Mouse (Mus musculus) adrenal gland, adult 2 months (tissue): ENCODE measurements around the gene Plekha7. TPM values are rescaled to one million over a fixed set of nuclear protein-coding genes. Genes with fewer than 3 reads are reported as not detected.

ENCODE experiments used
- DNase-seq: peaks from one replicate; pipeline ENCODE4 v3.0.0; 2021
- polyA plus RNA-seq: library from polyadenylated mRNA; depleted of rRNA; stranded (reverse); fragments of >200 nt; gene quantifications from 2 replicates; pipeline ENCODE4 v1.2.3, GENCODE M21; 2012
- total RNA-seq, 2 experiments: library from RNA; stranded (reverse); gene quantifications; 2 replicates each; pipeline ENCODE4 v1.2.3; 2021

Plekha7 gene
- total and polyA plus RNA-seq, 3 experiments, result 10.2 to 22.1 (median 20.7) TPM

DNA sequence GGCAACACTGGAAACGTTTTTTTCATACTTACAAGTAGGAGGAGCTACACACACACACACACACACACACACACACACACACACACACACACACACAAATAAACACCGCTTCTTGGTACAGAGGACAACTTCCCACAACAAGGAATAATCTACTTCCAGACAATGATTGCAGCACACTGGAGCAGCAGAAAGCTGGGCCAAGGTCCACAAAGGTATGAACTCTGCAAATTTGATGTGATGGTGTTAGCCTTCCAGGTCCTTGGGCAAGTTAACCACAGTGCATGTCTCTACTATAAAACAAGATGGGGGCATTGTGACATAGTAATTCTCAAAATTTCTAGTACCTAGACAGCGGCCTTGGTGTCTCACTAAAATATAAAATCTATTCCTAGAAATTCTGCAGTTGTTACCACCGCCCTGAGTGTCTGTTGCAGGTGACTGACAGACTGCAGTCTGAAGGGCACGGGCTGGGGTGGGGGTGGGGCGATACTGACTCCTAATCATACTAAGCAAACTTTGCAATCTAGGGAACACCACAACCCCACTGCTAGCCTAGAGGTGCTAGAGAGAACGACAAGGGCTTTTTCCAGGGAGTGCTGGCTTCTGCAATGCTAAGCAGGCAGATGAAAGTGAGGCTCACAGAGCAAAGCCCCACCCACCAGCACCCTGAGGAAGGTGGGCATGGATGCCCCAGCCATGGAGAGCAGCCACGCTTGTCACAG lies 85.7 kb downstream of the Plekha7 start:
- DNase-seq, result no peak

DNA sequence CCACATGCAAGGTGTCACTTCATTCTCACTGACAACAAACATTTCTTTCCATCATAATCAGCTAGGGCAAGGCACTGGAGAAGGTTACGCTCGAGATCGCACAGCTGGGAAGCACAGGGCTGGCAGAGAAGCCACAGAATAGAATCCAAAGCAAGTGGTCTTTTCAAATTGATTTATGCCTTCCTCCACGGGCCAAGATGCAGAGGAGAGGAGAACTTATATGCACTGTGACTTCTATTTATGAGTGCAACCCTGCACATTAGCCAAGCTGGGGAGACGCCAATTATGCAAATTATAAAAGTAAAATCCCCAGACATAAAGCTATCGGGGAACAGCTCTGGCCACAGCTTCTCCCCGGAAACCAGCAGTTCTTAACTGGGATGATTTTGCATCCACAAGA lies 86.3 kb downstream of the Plekha7 start:
- DNase-seq, result no peak

DNA sequence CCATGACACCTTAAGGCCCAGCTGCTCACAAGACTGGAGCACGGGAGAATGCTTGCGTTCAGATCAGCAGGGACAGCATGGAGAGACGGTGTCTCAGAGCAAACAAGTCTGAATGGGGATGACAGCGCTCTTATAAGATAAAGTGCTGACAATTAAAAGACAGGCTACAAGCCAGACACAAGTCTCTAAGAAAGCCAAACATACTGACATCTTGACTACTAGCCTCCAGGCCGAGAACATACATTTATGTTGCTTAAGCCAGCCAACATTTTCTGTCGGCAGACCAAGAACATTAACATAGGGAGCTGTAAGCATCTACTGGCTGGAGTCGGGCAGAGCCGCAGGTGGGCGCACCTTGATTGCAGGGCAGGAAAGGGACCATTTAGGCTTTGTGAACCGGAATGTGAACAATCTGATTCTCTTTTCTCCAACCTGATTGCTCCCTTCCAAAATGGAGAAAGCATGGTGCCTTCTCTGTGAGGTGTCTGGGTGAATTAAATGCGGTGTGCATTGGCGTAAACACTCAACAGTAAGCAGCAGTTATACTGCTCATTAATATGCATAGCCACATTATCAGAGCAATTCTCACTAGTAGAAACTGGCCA lies 88.0 kb downstream of the Plekha7 start:
- DNase-seq, result no peak

DNA sequence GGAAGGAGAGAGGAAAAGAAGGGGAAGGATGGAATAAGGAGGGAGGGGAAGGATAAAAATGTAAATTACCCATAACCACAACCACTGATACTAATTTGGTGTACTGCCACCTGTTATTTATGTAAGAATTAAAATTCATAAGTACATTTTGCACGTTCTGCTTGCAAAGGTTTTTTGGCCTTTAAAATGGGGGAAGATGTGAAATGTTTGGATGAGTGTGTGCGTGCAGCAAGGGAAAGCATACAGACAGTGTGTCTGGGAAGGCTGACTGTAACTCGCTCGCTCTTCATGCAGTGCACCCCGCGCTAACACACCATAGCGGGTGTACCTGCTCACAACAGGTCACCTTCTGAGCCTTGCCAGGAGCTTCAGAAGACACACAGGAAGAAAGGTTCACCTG lies 90.4 kb downstream of the Plekha7 start:
- no peak for DNase-seq

DNA sequence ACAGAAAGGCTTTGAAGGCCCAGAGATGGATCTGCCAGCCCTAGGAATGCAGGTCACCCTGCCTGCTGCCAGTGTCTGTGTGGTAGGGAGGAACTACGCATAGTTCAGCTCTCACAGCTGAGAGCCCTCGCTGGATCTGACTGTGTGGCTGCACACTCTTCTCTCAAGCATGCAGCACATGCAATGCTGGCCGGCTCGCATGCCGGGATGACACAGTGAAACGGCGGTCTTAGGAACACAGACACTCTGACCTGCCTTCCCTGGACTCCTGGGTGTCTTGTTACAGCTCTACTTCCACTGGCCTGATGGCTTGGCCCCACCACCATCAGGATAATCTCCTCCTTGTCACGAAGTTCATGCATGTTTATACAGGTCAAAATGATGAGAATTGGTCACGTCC lies 96.3 kb downstream of the Plekha7 start:
- no peak for DNase-seq

DNA sequence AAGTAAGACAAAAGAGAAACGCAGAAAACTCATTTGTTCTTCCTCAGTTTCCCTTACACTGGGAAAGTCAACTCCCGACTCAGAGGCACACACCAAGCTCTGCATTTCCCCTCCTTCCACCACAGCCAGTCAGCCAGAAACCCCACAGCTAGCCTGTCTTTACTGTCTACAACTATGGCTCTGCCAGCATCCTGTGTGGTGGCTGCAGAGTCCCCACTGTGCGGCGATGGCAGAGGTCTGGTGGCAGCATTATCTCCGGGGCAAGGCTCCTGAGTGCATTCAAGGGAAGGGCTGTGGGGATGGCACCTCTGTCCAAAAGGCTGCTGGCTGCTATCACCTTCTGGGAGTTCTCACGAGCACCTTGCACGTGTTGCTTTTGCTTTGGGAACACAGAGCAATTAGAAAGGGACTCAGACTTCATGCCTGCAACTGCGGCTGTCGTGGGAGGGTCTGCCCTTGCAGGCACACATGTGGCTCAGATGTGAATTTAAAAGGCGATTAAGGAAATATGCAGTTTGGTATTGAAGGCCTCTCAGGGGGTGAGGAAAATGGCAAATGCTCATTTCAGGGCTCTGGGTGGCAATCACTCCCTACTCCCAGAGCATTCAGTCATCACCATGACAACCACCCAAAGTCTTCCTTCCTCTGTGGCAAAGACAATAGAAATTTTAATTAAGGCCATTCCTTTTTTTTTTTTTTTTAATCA lies 98.1 kb downstream of the Plekha7 start:
- DNase-seq, result no peak

DNA sequence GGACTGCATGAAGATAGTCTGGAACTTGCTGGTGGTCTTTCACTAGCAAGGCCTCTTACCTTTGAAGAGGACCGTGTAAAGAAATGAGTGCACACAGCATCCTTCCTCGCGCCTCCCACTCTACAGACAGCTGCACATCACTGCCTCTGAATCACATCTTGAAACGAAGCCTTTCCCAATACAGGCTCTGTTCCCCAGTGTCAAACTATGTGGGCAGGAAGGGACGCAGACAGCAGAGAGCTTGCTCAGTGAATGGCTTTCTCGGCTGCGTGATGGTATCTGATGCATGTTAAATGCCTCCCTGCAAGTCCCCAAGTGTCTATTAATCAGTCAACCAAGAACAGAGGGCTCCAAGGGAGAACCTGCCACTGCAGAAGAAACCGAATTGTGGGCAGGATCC lies 99.3 kb downstream of the Plekha7 start:
- DNase-seq, result no peak

DNA sequence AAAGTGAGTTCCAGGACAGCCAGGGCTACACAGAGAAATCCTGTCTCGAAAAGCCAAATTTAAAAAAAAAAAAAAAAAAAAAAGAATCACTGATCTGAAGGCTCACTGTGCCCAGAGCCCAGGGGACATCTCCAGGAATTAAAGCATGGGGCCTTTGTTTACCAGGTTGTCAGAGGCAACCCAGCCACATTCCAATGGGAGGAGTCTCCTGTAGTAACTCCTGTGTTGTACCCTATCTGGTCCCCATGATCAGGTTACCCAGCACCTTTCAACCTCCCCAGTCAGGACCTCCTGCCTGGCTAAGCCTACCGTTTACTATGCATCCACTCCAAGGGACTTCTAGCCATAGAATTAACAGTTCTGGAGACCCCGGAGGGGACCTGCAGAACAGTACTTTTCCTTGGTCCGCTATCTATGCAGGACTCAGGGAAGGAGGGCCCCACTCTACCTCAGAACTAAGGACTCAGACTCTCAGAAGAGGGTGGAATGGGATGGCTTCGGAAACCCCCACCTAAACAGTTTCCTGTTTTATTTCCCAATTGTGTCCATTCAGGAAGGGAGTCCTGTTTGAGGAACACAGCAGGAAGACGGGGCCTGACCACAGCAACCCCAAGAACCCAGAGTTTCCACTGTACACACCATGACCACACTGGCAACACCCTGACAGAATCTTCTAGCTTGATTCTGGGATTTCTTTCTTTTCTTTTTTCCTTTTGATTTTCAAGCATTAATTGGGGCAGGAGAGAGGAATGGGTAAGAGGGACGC lies 101.2 kb downstream of the Plekha7 start:
- DNase-seq, result no peak

DNA sequence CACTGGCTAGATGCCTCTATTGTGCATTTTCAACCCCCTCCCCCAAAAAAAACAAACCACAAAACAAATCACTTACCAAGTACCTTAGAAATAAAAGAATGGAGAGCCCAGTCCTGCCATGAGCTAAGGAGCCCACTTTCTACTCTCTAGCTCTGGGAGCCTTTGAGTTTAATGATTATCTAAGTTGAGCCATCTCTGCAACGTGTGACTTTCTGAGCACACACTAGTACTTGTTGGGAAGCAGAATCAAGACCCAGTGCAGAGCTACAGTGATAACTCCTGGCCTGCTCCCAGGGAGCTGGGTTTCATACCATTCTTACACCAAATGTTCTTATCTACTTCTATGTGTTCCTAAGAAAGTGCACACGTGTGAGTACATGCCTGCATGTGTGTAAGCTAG lies 102.7 kb downstream of the Plekha7 start:
- no peak for DNase-seq

DNA sequence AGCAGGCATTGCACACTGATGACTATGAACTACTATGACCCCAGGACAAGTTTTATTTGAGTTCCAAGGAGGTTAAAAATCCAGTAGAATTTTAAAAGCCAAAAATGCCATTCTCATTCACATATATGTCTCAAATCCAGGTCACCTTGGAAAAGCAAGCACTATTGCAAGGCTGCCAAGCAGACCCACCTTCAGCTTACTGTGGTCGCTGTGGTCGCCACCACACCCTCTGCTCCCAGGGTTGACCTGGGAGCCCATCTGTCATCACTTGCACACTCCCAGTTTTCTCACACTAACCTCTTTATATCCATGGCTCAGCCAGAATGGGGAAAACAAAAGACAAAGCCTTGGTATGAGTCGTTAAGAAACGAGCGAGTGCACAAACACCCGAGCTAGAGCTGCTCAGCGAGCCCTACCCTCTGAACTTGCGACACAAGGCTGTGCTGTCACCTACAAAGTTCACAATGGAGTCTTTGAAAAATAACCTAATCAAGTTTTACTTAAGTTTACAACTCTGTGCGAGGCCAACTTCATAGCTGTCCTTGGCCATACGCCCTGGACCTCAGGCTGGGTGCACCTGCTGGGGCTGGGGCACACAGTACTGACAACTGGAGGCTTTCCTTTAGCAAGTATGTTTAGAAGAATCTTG lies 106.0 kb downstream of the Plekha7 start:
- DNase-seq, result no peak

DNA sequence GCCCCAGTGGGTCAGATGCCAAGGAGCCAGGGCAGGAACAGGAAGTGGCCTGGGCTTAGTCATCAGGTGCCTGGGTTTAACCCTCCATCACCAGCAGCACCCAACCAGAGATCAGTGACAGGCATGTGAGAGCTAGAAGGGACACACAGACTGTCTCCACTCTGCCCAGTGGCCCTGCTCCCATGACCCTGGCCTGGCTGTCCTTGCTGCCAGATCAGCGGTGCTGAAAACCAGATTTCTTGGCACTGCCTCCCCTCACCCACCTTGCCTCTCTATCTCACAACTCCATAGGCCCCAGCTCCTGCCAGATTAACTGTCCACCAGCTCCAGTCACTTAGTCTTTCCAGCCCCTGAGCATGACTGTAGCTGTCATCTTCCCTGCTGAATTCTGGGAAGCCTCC lies 107.2 kb downstream of the Plekha7 start:
- peak; percentile 53 for DNase-seq

DNA sequence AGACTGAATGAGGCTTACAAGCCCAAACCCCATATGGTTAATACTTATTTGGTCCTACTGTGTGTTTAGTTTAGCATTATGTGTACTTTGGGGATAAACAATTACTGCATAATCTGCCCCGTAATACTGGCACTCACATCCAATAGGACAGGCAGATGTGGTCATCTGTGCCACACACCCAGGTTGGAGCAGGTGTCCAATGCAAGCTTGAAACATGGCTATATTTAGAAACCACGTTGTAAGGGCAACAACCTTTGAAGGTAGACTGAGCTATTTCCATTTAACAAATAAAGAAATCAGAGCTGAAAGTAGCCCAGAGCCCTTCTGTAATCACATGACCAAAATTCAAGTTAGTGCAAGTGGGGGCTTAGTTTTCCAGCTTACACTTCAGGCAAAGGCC lies 107.6 kb downstream of the Plekha7 start:
- no peak for DNase-seq

DNA sequence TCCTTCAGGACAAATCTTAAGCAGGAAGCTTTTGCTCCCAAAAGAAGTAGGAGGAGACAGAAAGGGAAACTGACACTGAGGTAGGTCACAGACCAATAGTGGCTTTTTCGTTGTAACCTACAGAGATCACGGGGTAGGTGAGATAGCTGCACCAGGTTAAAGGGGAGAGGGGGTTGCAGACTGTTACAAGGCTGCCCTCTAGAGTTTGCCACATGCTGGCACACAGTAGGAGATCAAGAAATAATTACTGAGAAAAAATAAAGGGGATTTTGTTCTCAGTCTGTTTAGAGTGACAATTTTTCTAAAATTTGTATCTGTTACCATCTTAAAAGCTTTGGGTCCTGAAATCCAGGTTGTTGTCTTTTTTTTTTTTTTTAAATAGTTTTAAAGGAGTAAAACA lies 109.3 kb downstream of the Plekha7 start:
- DNase-seq, result no peak

DNA sequence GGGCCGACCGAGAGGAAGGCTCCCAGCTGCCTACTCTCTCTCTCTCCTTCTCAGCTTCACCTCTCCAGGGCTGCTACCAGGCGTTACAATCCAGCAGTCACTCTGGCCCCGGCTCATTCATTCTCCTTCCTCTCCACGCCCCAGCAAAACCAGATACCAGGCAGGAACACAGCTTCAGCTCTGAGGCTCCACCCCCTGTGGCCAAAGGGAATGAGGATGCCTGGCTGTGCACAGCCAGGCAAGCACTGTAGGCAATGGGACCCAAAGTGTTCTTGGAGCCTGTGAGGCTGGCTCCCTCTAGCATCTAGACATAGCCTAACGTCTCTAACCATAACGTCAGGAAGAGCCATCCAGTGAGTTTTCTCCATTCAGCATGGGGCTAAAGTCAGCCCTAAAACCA lies 109.8 kb downstream of the Plekha7 start:
- DNase-seq, result peak; percentile 17

DNA sequence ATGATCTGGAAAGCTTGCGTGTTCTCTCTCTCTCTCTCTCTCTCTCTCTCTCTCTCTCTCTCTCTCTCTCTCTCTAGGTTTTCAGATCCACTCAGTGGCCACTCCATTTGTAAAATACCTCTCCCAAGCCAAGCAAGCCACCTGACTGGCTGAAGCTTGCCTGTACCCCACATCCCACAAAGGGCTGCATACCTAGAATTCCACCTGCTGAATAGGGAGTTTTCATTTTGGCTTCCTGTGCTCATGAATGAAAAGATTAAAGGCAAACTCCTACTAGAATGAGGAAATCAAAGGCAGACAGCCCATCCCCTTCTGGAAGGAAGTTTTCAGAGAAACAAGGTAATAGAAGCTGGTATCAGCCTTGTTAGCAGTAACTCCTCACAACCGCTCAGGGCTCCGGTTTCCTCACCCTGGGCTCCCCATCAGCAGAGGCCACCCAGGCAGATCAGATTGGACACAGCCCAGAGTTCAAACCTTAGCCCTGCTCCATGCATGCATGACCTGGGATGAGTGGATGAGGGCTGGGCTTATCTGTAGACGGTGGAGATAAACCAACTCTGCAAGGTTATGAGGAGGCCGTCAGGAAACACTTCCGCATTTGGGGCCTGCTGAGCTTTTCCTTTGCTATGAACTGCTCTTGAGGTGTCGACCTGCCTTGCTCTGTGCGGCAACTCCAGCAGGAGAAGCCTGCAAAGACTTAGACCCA lies 111.0 kb downstream of the Plekha7 start:
- no peak for DNase-seq

DNA sequence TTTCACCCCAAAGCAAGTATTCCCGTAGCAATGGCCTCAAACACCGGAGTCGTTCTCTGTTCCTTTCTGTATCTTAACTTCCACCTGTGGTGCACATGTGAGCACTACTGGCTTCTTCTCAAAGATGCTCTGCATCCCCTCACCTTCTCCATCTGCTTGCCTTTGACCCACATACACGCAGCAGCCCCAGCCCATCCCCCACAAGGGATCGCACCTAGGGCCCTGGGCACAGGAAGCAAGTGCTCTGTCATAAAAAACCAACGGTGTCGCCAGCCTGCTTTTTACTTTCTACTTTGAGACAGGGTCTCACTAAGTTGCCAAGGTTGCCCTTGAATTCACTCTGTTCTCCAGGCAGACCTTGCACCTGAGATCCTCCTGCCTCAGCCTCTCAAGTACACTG lies 113.2 kb downstream of the Plekha7 start:
- DNase-seq, result no peak

DNA sequence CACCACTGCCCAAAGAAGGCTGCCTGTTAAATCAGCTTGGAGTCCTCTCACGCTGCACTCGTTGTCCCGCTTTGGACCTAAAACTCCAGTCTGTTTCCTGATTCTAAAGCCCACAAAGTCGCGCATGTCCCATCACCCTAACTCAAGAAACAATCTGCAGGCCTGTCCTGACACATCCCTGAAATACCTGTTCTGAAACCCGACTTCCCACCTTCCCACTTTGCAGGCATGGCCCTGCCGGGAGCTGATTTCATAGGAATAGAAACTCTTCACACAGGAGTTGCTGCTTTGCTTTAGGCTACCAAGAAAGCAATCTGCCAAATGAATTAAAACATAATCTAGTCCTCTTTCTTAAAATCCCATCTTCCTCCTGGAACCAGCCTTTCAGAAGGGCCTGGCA lies 115.2 kb downstream of the Plekha7 start:
- no peak for DNase-seq

DNA sequence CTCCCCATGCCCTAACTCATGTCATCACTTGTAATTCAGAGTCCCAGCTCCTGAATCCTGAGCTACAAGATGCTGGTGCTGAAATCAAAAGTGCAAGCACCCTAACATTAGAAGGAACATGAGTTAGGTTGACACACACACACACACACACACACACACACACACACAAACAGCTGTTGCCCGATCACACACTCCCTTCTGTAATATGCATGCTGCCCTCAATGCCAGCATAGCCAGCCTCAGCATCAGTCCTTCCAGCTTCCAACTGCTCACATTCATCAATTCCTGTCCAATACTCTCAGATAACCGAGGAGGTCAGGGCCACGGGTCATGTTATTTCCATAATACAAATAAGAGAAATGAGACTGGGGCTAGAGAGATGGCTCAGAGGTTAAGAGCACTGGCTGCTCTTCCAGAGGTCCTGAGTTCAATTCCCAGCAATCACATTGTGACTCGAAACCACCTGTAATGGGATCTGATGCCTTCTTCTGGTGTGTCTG lies 116.0 kb downstream of the Plekha7 start:
- DNase-seq, result peak; percentile 48

DNA sequence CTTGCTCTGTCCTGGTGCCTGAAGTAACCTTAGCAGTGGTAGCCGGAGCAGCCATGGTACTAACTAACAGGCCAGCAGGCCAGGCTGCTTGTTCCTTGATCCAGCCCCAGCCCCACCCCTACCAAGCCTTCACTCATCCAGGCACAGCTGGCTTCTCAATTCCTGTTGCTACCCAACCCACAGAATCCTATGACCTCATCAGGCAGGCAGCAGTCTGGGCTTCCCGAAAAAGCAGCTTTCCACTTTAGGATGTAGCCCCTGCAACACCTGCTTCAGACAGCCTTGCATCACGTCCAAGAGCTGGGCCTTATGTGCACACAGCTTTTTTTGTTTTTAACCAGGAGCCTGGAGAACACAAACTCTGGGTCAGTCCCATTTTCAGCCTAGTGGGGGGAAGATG lies 117.0 kb downstream of the Plekha7 start:
- no peak for DNase-seq

DNA sequence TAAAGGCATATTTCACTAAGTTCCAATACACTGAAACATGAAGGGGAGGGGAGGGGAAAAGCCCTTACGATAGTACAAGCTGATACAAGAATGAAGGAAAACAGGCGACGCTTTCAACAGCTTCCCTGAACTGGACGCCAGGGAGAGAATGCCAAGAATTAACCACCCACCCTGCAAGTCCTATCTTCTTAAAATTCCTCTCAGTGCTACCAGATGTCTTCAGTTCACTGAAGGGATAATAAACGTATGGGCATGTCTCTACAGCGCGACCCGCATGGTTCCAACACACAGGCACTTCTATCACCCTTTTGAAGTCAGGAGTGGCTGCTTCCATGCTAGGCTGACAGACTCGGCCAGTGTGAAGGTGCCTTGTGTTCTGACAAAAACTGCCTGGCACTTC lies 118.5 kb downstream of the Plekha7 start:
- DNase-seq, result no peak

DNA sequence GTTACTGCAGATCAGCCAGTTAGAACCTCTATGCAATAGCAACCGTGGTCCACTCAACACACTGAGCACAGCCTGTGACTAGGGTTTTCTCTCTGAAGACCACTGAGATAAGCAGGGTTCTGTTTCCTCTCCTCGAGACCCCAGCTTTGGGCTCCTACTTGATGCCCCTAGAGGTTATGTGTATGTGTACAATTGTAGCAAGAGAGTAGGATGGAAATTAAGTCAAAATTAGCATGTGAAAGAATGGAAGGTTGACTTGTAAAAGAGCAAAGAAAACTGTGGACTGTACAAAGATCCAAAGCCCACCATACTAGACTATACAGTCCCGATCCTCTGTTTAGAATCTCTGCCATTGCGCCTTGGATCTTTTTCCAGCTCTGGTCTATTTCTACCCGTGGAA lies 119.8 kb downstream of the Plekha7 start:
- DNase-seq, result no peak
